Mouse (Mus musculus) myocyte (in vitro differentiated cells): ENCODE measurements around the gene Mtln. TPM values are rescaled to one million over a fixed set of nuclear protein-coding genes. Genes with fewer than 3 reads are reported as not detected.

Experiments
- H3K27me3 ChIP-seq: one replicate; pipeline ENCODE4 v1.6.1; 2011; ENCODE audit not compliant: control insufficient read depth, insufficient read depth, insufficient read length
- H3K36me3 ChIP-seq: one replicate; pipeline ENCODE4 v1.6.1; 2011; ENCODE audit not compliant: control insufficient read depth, insufficient read depth
- H3K4me2 ChIP-seq: one replicate; pipeline ENCODE4 v1.6.1; 2011; ENCODE audit warnings: low read depth, control low read depth
- H3K4me3 ChIP-seq: one replicate; pipeline ENCODE4 v1.5.1; 2011; ENCODE audit warnings: mild to moderate bottlenecking, control low read depth, moderate library complexity
- H3K79me2 ChIP-seq: one replicate; pipeline ENCODE4 v1.6.1; 2011; ENCODE audit not compliant: control insufficient read depth, insufficient read depth
- H3ac ChIP-seq: one replicate; pipeline ENCODE4 v1.6.1; 2011; ENCODE audit not compliant: control insufficient read depth, insufficient read length
- CEBPB ChIP-seq: IDR thresholded peaks from 2 replicates; pipeline ENCODE4 v1.6.1; 2011; ENCODE audit warnings: mild to moderate bottlenecking, moderate library complexity; ENCODE audit not compliant: poor library complexity, insufficient read depth, severe bottlenecking
- E2F4 ChIP-seq: IDR thresholded peaks from one replicate; pipeline ENCODE4 v1.6.1; 2011; ENCODE audit warnings: mild to moderate bottlenecking, control low read depth, moderate library complexity; ENCODE audit not compliant: insufficient read depth
- MAX ChIP-seq: IDR thresholded peaks from one replicate; pipeline ENCODE4 v1.6.1; 2011; ENCODE audit warnings: low read depth, mild to moderate bottlenecking, control low read depth
- MYOD1 ChIP-seq, 3 experiments: IDR thresholded peaks; one replicate each; pipeline ENCODE4 v1.6.1; 2011; ENCODE audit warnings: control low read depth in 2 of 3, low read depth in 2 of 3, mild to moderate bottlenecking in 2 of 3, moderate library complexity in 1 of 3; ENCODE audit not compliant: insufficient read length in 2 of 3, control insufficient read depth in 1 of 3
- MYOG ChIP-seq, 3 experiments: IDR thresholded peaks; one replicate each; pipeline ENCODE4 v1.6.1; 2011; ENCODE audit warnings: control low read depth in 2 of 3, low read depth in 2 of 3, mild to moderate bottlenecking in 2 of 3; ENCODE audit not compliant: insufficient read length in 2 of 3, control insufficient read depth in 1 of 3, insufficient read depth in 1 of 3
- POLR2A ChIP-seq: IDR thresholded peaks from one replicate; pipeline ENCODE4 v1.6.1; 2011; ENCODE audit warnings: low read depth, mild to moderate bottlenecking, control low read depth, moderate library complexity; ENCODE audit not compliant: insufficient read length
- POLR2AphosphoS2 ChIP-seq: IDR thresholded peaks from one replicate; pipeline ENCODE4 v1.6.1; 2011; ENCODE audit warnings: low read depth, control low read depth; ENCODE audit not compliant: insufficient read length
- REST ChIP-seq: IDR thresholded peaks from one replicate; pipeline ENCODE4 v1.6.1; 2011; ENCODE audit warnings: mild to moderate bottlenecking, control low read depth, moderate library complexity; ENCODE audit not compliant: insufficient read depth, insufficient read length
- SRF ChIP-seq: IDR thresholded peaks from one replicate; pipeline ENCODE4 v1.6.1; 2011; ENCODE audit warnings: low read depth; ENCODE audit not compliant: control insufficient read depth, insufficient read length
- TCF12 ChIP-seq: IDR thresholded peaks from one replicate; pipeline ENCODE4 v1.6.1; 2011; ENCODE audit warnings: mild to moderate bottlenecking, control low read depth; ENCODE audit not compliant: poor library complexity, insufficient read depth, severe bottlenecking
- TCF3 ChIP-seq: IDR thresholded peaks from one replicate; pipeline ENCODE4 v1.6.1; 2011; ENCODE audit warnings: low read depth, control low read depth; ENCODE audit not compliant: insufficient read length
- USF1 ChIP-seq: IDR thresholded peaks from one replicate; pipeline ENCODE4 v1.6.1; 2011; ENCODE audit warnings: low read depth, mild to moderate bottlenecking, control low read depth, moderate library complexity
- polyA plus RNA-seq: library from polyadenylated mRNA; unstranded; fragments of >200 nt; fragmentation: generic; extraction: Trizol; gene quantifications from one replicate; pipeline ENCODE4 v1.2.1, GENCODE M21; 2012; ENCODE audit warnings: missing spikeins

The Mtln gene
- polyA plus RNA-seq, 1 experiment = 67.6 TPM

DNA sequence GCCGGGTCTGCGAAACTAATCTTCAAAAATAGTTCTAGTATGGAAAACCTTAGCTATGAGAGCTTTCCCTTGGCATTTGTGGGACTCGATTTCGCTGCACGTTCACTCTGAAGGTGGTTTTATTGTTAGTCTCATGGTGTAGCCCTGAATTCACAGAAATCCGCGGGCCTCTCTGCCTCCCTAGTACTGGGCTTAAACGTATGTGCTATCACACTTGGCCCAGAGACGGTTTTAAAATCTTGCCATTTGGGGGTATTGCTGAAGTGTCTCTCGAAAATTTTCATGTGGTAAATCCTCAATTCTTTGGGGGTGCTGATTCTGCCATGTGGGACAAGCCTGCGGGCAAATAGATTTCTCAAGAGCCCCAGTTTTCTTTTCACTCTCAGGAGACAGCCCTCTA lies 3.1 kb downstream of the Mtln start:
- Histone ChIP-seq H3K79me2 (peaks cover 20% of the 10 kb centered on the region), H3K4me3 (peak overlapping the region; percentile 68), H3K27me3 (no peaks in the 10 kb centered on the region), H3ac (no peak overlapping the region), H3K36me3 (no peaks in the 10 kb centered on the region), H3K4me2 (peak overlapping the region; percentile 92)
- TF ChIP-seq SRF (no peak), TCF12 (no peak), MYOD1 (IDR thresholded peaks at IDR 0.05; ENCODE audit: control insufficient read depth in 1 of 3, insufficient read length in 2 of 3, low read depth in 2 of 3) (no peak), CEBPB (no peak), MYOG (IDR thresholded peaks at IDR 0.05; ENCODE audit: control insufficient read depth in 1 of 3, insufficient read depth in 1 of 3, insufficient read length in 2 of 3, low read depth in 2 of 3) (no peak), MAX (no peak), POLR2AphosphoS2 (no peak), TCF3 (no peak), USF1 (no peak), POLR2A (no peak), REST (no peak), E2F4 (no peak)

DNA sequence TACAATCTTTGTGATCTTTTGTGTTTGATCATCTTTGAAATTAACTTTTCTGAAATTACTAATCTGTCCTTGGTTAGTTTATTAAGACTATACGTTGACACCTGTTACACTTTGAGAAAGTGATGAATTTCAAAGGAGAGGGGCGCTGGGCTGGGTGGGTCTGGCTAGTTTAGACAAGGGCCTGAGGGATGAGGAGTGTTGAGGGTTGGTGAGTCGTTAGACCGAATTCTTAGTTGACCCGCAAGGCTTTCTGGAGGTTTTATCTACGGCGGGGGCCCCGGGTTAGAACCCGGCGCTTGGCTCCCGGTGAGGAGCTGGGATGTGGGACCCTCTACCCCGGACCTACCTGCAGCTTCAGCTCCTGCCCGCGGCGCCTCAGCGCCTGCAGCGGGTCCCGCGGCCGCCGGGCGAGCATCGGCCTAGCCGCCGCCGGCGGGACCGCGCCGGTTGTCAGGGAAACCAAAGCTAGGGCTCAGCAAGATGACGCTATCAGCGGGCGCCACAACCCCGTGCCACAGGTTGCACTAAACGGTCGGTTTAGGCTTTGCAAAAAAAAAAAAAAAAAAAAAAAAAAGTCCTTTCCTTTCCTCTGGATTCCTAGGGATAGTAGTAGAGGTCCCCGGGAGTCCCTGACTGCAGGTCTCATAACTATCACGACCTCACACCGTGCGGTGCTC lies 3.7 kb downstream of the Mtln start, which contains the start of gene Nphp1:
Gene Nphp1 (minus strand): TSS at position 458 of the 677 bp plus-strand sequence.
- peaks cover 20% of the 10 kb centered on the region for H3K79me2 ChIP-seq
- H3K36me3 ChIP-seq = no peaks in the 10 kb centered on the region
- no peaks in the 10 kb centered on the region for H3K27me3 ChIP-seq
- H3ac ChIP-seq = no peak within 1 kb of the TSS
- TF ChIP-seq POLR2AphosphoS2 (peak; percentile 61), TCF3 (no peak), E2F4 (no peak), POLR2A (peak; percentile 56), SRF (peak; percentile 28), REST (no peak), MAX (no peak), MYOD1 (IDR thresholded peaks at IDR 0.05; ENCODE audit: control insufficient read depth in 1 of 3, insufficient read length in 2 of 3, low read depth in 2 of 3) (no peak)
- H3K4me3 ChIP-seq = peak within 1 kb of the TSS; percentile 68
- peak within 1 kb of the TSS; percentile 92 for H3K4me2 ChIP-seq

DNA sequence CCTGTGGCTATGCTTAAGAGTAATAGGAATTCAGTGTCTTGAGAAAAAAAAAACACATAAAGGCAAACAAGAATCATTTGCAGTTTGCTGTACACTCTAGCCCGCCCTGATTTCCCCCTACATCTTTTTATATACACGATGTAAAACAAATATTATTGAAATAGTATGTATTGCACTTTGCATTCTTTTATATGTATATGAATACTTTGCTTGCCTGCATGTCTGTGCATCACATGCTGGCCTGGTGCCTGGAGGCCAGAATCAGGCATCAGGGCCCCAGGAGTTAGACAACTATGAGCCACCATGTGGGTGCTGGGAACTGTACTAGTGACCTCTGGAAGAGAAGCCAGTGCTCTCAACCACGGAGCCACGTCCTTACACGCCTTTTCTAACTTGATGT lies 5.1 kb downstream of the Mtln start:
- H3K79me2 ChIP-seq = peaks cover 20% of the 10 kb centered on the region
- no peak overlapping the region for H3ac ChIP-seq
- H3K4me2 ChIP-seq = no peak overlapping the region
- H3K27me3 ChIP-seq = no peaks in the 10 kb centered on the region
- TF ChIP-seq MYOD1 (IDR thresholded peaks at IDR 0.05; ENCODE audit: control insufficient read depth in 1 of 3, insufficient read length in 2 of 3, low read depth in 2 of 3) = no peak
- no peak for TF ChIP-seq POLR2A
- no peak for TF ChIP-seq TCF3
- no peak for TF ChIP-seq USF1
- no peak for TF ChIP-seq CEBPB
- no peak for TF ChIP-seq REST
- no peak for TF ChIP-seq E2F4
- no peak for TF ChIP-seq MAX
- H3K4me3 ChIP-seq = no peak overlapping the region
- H3K36me3 ChIP-seq = no peaks in the 10 kb centered on the region

DNA sequence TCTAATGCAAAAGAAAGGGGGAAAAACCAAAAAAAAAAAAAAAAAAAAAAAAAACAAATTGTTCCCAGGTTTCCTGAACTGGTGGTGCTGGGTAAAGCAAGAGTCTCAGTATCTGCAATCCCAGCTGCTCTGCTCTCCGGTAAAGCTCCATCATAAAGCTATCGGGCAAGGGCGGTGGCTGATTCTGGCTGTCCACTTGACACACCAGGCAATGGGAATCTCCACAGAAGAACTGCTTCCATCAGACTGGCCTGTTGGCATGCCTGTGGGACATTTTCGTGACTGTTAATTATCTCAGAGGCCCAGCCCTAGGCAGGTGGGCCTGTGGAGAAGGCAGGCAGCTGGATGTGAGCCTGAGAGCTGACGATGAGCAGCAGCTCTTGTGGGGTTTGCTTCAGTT lies 13.8 kb downstream of the Mtln start:
- peaks cover 18% of the 10 kb centered on the region for H3K36me3 ChIP-seq
- H3K27me3 ChIP-seq = no peaks in the 10 kb centered on the region
- no peak overlapping the region for H3K4me2 ChIP-seq
- TF ChIP-seq MAX (no peak), USF1 (no peak), TCF12 (no peak), REST (no peak), E2F4 (no peak), CEBPB (no peak), SRF (no peak), TCF3 (no peak), POLR2A (no peak), MYOD1 (IDR thresholded peaks at IDR 0.05; ENCODE audit: control insufficient read depth in 1 of 3, insufficient read length in 2 of 3, low read depth in 2 of 3) (no peak), MYOG (IDR thresholded peaks at IDR 0.05; ENCODE audit: control insufficient read depth in 1 of 3, insufficient read depth in 1 of 3, insufficient read length in 2 of 3, low read depth in 2 of 3) (no peak), POLR2AphosphoS2 (no peak)
- H3K79me2 ChIP-seq = no peaks in the 10 kb centered on the region
- H3K4me3 ChIP-seq = no peak overlapping the region
- H3ac ChIP-seq = no peak overlapping the region

DNA sequence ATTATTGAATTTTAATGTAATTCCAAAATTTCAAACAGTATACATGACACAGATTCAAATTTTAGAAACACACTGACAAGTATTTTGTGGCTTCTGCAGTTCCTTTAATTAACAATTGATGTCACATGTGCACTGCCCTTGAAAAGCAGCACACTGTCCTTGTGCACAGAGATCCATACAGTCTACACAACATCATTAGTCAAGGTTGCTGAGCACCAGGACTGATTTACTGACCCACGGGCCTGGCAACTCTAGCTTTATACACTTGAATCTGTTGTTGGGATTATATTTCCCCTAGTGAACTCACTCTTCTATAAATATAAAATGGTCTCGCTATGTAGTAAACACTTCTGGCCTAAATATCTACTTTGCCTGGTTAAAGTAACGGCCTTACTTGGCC lies 17.3 kb downstream of the Mtln start:
- no peak overlapping the region for H3ac ChIP-seq
- peaks cover 18% of the 10 kb centered on the region for H3K36me3 ChIP-seq
- H3K4me2 ChIP-seq = no peak overlapping the region
- H3K4me3 ChIP-seq = no peak overlapping the region
- TF ChIP-seq MAX (no peak), E2F4 (no peak), SRF (no peak), POLR2A (no peak), REST (no peak), CEBPB (no peak), MYOD1 (IDR thresholded peaks at IDR 0.05; ENCODE audit: control insufficient read depth in 1 of 3, insufficient read length in 2 of 3, low read depth in 2 of 3) (no peak), TCF3 (no peak), USF1 (no peak), POLR2AphosphoS2 (no peak), TCF12 (no peak), MYOG (IDR thresholded peaks at IDR 0.05; ENCODE audit: control insufficient read depth in 1 of 3, insufficient read depth in 1 of 3, insufficient read length in 2 of 3, low read depth in 2 of 3) (no peak)
- H3K79me2 ChIP-seq = no peaks in the 10 kb centered on the region
- H3K27me3 ChIP-seq = no peaks in the 10 kb centered on the region
